Mouse (Mus musculus) liver, embryonic 13.5 days (tissue): ENCODE results near the gene Uckl1. TPM values are rescaled to one million over a fixed set of nuclear protein-coding genes. Genes with fewer than 3 reads are reported as not detected.

Experiments
- ATAC-seq: fragments of 200-750 bp; cut with Nextera tagmentation; 2 replicates; pipeline ENCODE4 v1.8.0; 2017; ENCODE audit warnings: low read depth, mild to moderate bottlenecking, moderate number of reproducible peaks, moderate library complexity
- DNase-seq: peaks from one replicate; pipeline ENCODE4 v3.0.0; 2022
- H3K27ac ChIP-seq: fragments of 300-500 bp; sonication (generic); 2 replicates; pipeline ENCODE4 v1.5.1; 2015; ENCODE audit warnings: moderate library complexity, mild to moderate bottlenecking, inconsistent platforms
- H3K27me3 ChIP-seq: fragments of 300-500 bp; sonication (generic); 2 replicates; pipeline ENCODE4 v1.6.1; 2015; ENCODE audit warnings: mild to moderate bottlenecking, inconsistent platforms
- H3K36me3 ChIP-seq: fragments of 300-500 bp; sonication (generic); 2 replicates; pipeline ENCODE4 v1.6.1; 2015; ENCODE audit warnings: mild to moderate bottlenecking, inconsistent platforms
- H3K4me1 ChIP-seq: fragments of 300-500 bp; sonication (generic); replicated peaks from 2 replicates; pipeline ENCODE4 v1.6.1; 2015; ENCODE audit warnings: inconsistent platforms
- H3K4me2 ChIP-seq: fragments of 300-500 bp; sonication (generic); 2 replicates; pipeline ENCODE4 v1.6.1; 2015; ENCODE audit warnings: inconsistent platforms, mild to moderate bottlenecking, moderate library complexity
- H3K4me3 ChIP-seq: fragments of 300-500 bp; sonication (generic); replicated peaks from 2 replicates; pipeline ENCODE4 v1.5.1; 2015; ENCODE audit warnings: mild to moderate bottlenecking, inconsistent platforms
- H3K9ac ChIP-seq: fragments of 300-500 bp; sonication (generic); 2 replicates; pipeline ENCODE4 v1.6.1; 2015; ENCODE audit warnings: mild to moderate bottlenecking, inconsistent platforms
- H3K9me3 ChIP-seq: fragments of 300-500 bp; sonication (generic); replicated peaks from 2 replicates; pipeline ENCODE4 v1.6.1; 2016; ENCODE audit warnings: inconsistent platforms
- WGBS: fragments of 180-500 bp; shearing (Covaris S2); methylation state at CpG from one replicate; pipeline ENCODE4 v1.1.7; 2015; ENCODE audit not compliant: insufficient replicate concordance; 5-methylcytosine and 5-hydroxymethylcytosine counted together
- microRNA-seq: library from miRNA; unstranded; fragments of <30 nt; microRNA quantifications from one replicate; pipeline ENCODE4, GENCODE M21; 2016
- polyA plus RNA-seq: library from polyadenylated mRNA; unstranded; fragments of >200 nt; fragmentation: Nextera tagmentation; extraction: Ambion mirVana; gene quantifications from 2 replicates; pipeline ENCODE4 v1.2.1, GENCODE M21; 2015

Gene Uckl1
- polyA plus RNA-seq, 1 experiment from 2014 or later = 19.8 TPM

GRCm38 (mm10) chr2:181536410-181536809 lies 48.3 kb downstream of the Uckl1 start:
- Histone ChIP-seq H3K4me2 (no peak overlapping the region), H3K27me3 (no peaks in the 10 kb centered on the region), H3K4me3 (no peak overlapping the region), H3K4me1 (peaks cover 33% of the 10 kb centered on the region), H3K9ac (no peak overlapping the region; the same call in 1 of the 2 replicates), H3K27ac (no peak overlapping the region), H3K36me3 (peaks cover 15% of the 10 kb centered on the region), H3K9me3 (no peaks in the 10 kb centered on the region)
- 61% methylated on average over 2 of the region's 2 CpGs for WGBS
- ATAC-seq = no peak
- DNase-seq = no peak

DNA sequence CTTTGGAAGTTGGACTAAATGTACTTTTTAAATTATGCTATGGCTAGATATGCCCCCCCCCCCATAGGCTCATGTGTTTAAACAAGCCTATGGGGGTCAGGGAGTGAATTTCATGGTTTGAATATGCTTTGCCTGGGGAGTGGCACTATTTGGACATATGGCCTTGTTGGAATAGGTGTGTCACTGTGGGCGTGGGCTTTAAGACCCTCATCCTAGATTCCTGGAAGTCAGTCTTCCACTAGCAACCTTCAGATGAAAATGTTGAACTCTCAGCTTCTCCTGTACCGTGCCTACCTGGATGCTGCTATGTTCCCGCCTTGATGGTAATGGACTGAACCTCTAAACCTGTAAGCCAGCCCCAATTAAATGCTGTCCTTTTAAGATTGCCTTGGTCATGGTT lies 52.1 kb downstream of the Uckl1 start:
- H3K4me3 ChIP-seq = no peak overlapping the region
- peaks cover 23% of the 10 kb centered on the region for H3K4me1 ChIP-seq
- H3K9me3 ChIP-seq = no peaks in the 10 kb centered on the region; the same call in 1 of the 2 replicates
- ATAC-seq (no peak), DNase-seq (no peak)
- peaks cover 44% of the 10 kb centered on the region for H3K36me3 ChIP-seq
- H3K27ac ChIP-seq = no peak overlapping the region
- H3K4me2 ChIP-seq = no peak overlapping the region
- H3K27me3 ChIP-seq = no peaks in the 10 kb centered on the region
- H3K9ac ChIP-seq = no peak overlapping the region
- 78% methylated on average over 3 of the region's 3 CpGs for WGBS

- H3K9me3 ChIP-seq = no peaks in the 10 kb centered on the region; the same call in 1 of the 2 replicates
- no peaks in the 10 kb centered on the region for H3K27me3 ChIP-seq
- ATAC-seq (no peak), DNase-seq (no peak)
- WGBS = 86% methylated on average over 1 of the region's 1 CpGs
- peaks cover 49% of the 10 kb centered on the region for H3K36me3 ChIP-seq
- no peak overlapping the region for H3K27ac ChIP-seq
- no peak overlapping the region for H3K4me2 ChIP-seq
- peaks cover 10% of the 10 kb centered on the region for H3K4me1 ChIP-seq
- no peak overlapping the region for H3K9ac ChIP-seq
- no peak overlapping the region for H3K4me3 ChIP-seq
These were observed 55.6 kb downstream of the Uckl1 start for GRCm38 (mm10) chr2:181529076-181529475.

- DNase-seq = no peak
- H3K4me3 ChIP-seq = no peak overlapping the region
- no peak overlapping the region for H3K4me2 ChIP-seq
- peaks cover 28% of the 10 kb centered on the region for H3K36me3 ChIP-seq
- WGBS = 80% methylated on average over 5 of the region's 5 CpGs
- no peaks in the 10 kb centered on the region for H3K27me3 ChIP-seq
- peaks cover 33% of the 10 kb centered on the region for H3K4me1 ChIP-seq
- no peaks in the 10 kb centered on the region; the same call in 1 of the 2 replicates for H3K9me3 ChIP-seq
- ATAC-seq = no peak
- no peak overlapping the region for H3K9ac ChIP-seq
- H3K27ac ChIP-seq = no peak overlapping the region
These were observed 59.2 kb downstream of the Uckl1 start for GRCm38 (mm10) chr2:181525526-181525925.

GRCm38 (mm10) chr2:181522811-181523210 lies 61.9 kb downstream of the Uckl1 start:
- Histone ChIP-seq H3K27ac (peak overlapping the region; percentile 58; the same call in 1 of the 2 replicates), H3K9ac (no peak overlapping the region), H3K27me3 (no peaks in the 10 kb centered on the region), H3K4me3 (peak overlapping the region; percentile 91), H3K36me3 (peaks cover 14% of the 10 kb centered on the region), H3K4me2 (peak overlapping the region; percentile 81), H3K4me1 (peaks cover 46% of the 10 kb centered on the region), H3K9me3 (no peaks in the 10 kb centered on the region)
- ATAC-seq = no peak
- WGBS = 45% methylated on average over 5 of the region's 5 CpGs
- DNase-seq = peak; percentile 42

DNA sequence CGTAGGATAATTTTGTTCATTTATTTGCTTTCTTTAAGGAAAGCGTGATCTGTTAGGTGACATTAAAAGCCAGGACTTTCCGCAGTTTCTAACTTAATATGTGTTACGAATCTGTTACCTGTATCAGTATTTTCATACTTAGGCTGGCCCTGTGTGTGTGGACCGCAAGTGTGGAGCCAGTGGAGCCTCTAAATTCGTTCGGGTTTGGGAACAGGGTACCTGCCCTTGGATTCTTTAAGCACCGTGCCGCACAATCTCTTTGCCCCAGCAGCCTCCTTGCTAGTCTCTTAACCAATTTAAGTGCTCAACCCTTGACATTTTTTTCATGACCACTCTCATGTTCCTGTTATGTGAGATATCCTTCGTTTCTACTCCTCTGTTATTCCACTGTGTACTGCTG lies 63.2 kb downstream of the Uckl1 start:
- H3K4me3 ChIP-seq = peak overlapping the region; percentile 91
- H3K27me3 ChIP-seq = no peaks in the 10 kb centered on the region
- DNase-seq = no peak
- H3K36me3 ChIP-seq = peaks cover 22% of the 10 kb centered on the region
- H3K4me2 ChIP-seq = peak overlapping the region; percentile 81
- H3K9me3 ChIP-seq = no peaks in the 10 kb centered on the region
- whole genome bisulfite sequencing = 28% methylated on average over 10 of the region's 10 CpGs
- H3K27ac ChIP-seq = peak overlapping the region; percentile 58
- peak overlapping the region; percentile 96 for H3K9ac ChIP-seq
- no peak for ATAC-seq
- H3K4me1 ChIP-seq = peaks cover 46% of the 10 kb centered on the region

GRCm38 (mm10) chr2:181520936-181521227 lies 63.8 kb downstream of the Uckl1 start:
- WGBS = under 1% methylated on average over 17 of the region's 17 CpGs
- H3K27me3 ChIP-seq = no peaks in the 10 kb centered on the region
- ATAC-seq = no peak
- peak overlapping the region; percentile 91 for H3K4me3 ChIP-seq
- peaks cover 46% of the 10 kb centered on the region for H3K4me1 ChIP-seq
- H3K4me2 ChIP-seq = peak overlapping the region; percentile 81
- no peak for DNase-seq
- H3K27ac ChIP-seq = peak overlapping the region; percentile 98
- peaks cover 28% of the 10 kb centered on the region for H3K36me3 ChIP-seq
- H3K9ac ChIP-seq = peak overlapping the region; percentile 96
- no peaks in the 10 kb centered on the region for H3K9me3 ChIP-seq

GRCm38 (mm10) chr2:181520118-181520935 lies 64.4 kb downstream of the Uckl1 start, which contains the start of gene Dnajc5:
Gene Dnajc5, plus strand, starts transcription at chr2:181520485.
- Histone ChIP-seq H3K27me3 (no peaks in the 10 kb centered on the region), H3K4me3 (peak within 1 kb of the TSS; percentile 91)
- WGBS = under 1% methylated on average over 74 of the region's 74 CpGs

GRCm38 (mm10) chr2:181519201-181519600 lies 65.5 kb downstream of the Uckl1 start:
- peaks cover 42% of the 10 kb centered on the region for H3K4me1 ChIP-seq
- H3K36me3 ChIP-seq = peaks cover 40% of the 10 kb centered on the region
- 63% methylated on average over 3 of the region's 3 CpGs for WGBS
- H3K9me3 ChIP-seq = no peaks in the 10 kb centered on the region
- H3K4me3 ChIP-seq = peak overlapping the region; percentile 91
- ATAC-seq (no peak), DNase-seq (no peak)
- peak overlapping the region; percentile 81 for H3K4me2 ChIP-seq
- no peaks in the 10 kb centered on the region for H3K27me3 ChIP-seq
- peak overlapping the region; percentile 96 for H3K9ac ChIP-seq
- peak overlapping the region; percentile 98 for H3K27ac ChIP-seq

More at GRCm38 (mm10) chr2:181520118-181520935, 64.4 kb downstream of the Uckl1 start, which contains the start of gene Dnajc5:
- Histone ChIP-seq H3K9ac (peak within 1 kb of the TSS; percentile 96), H3K36me3 (peaks cover 32% of the 10 kb centered on the region), H3K27ac (peak within 1 kb of the TSS; percentile 98), H3K4me1 (peaks cover 46% of the 10 kb centered on the region), H3K4me2 (peak within 1 kb of the TSS; percentile 81), H3K9me3 (no peaks in the 10 kb centered on the region)
- ATAC-seq = peak; percentile 96
- DNase-seq = peak; percentile 99

Small RNA genes within 50 kb of the gene (microRNA-seq; reads per million reads assigned to microRNA genes)
- not detected for gene Mir7006

Other genes with a start within 250 kb of the Uckl1 start
- gene Zgpat, start 220.0 kb downstream of the Uckl1 start, polyA plus RNA-seq = 12.3 and 13.8 TPM in 2 replicates
- gene Arfrp1, start 219.5 kb downstream of the Uckl1 start, polyA plus RNA-seq = 26.6 and 27.8 TPM in 2 replicates
- gene Lime1, start 204.8 kb downstream of the Uckl1 start, polyA plus RNA-seq = 5.1 and 6.0 TPM in 2 replicates
- gene Zbtb46, start 125.5 kb downstream of the Uckl1 start, polyA plus RNA-seq = 10.2 and 10.7 TPM in 2 replicates
- gene Abhd16b, start 91.7 kb downstream of the Uckl1 start, polyA plus RNA-seq = 0.06 TPM in 2 replicates
- 83.0 and 87.8 TPM in 2 replicates for gene Tpd52l2, start 87.8 kb downstream of the Uckl1 start, polyA plus RNA-seq
- gene Dnajc5, start 64.4 kb downstream of the Uckl1 start, polyA plus RNA-seq = 29.6 and 35.7 TPM in 2 replicates
- gene Prpf6, start 7.0 kb upstream of the Uckl1 start, polyA plus RNA-seq = 33.6 and 37.3 TPM in 2 replicates
- 8.4 and 9.0 TPM in 2 replicates for gene Zfp512b, start 7.9 kb upstream of the Uckl1 start, polyA plus RNA-seq
- gene Samd10, start 14.3 kb upstream of the Uckl1 start, polyA plus RNA-seq = 2.2 and 2.4 TPM in 2 replicates
- gene Gm29797, start 72.1 kb upstream of the Uckl1 start, polyA plus RNA-seq = not detected in 2 replicates
- 6.4 and 6.5 TPM in 2 replicates for gene Sox18, start 86.7 kb upstream of the Uckl1 start, polyA plus RNA-seq
- gene Tcea2, start 95.4 kb upstream of the Uckl1 start, polyA plus RNA-seq = 2.4 and 2.6 TPM in 2 replicates
- gene Rgs19, start 109.1 kb upstream of the Uckl1 start, polyA plus RNA-seq = 17.7 and 19.9 TPM in 2 replicates
- not detected in 2 replicates for gene Lkaaear1, start 113.5 kb upstream of the Uckl1 start, polyA plus RNA-seq
- gene Oprl1, start 130.1 kb upstream of the Uckl1 start, polyA plus RNA-seq = 0.24 and 0.45 TPM in 2 replicates
- 0.12 TPM in 1 of 2 replicates, not detected in the other for gene Myt1, start 178.4 kb upstream of the Uckl1 start, polyA plus RNA-seq